ENCODE assay signal across 8 mouse cellular contexts in genomic region chr1:91344921-91345685, GRCm38 (mm10). TPM values are rescaled to one million over a fixed set of nuclear protein-coding genes. Genes with fewer than 3 reads are reported as not detected.
DNase-seq lines count a peak whose midpoint lies in the region; ATAC-seq and TF ChIP-seq lines count a peak whose summit lies in the region.

No protein-coding gene starts in this region.

- no peaks in the 10 kb centered on the region for H3K9me3 ChIP-seq in embryonic facial prominence, embryonic 10.5 days
- no peaks in the 10 kb centered on the region for H3K9me3 ChIP-seq in limb, embryonic 11.5 days (ENCODE audit: control insufficient read depth, low read length)

- no peak for DNase-seq in layer of hippocampus, adult 2 months (ENCODE audit: low spot score in 2 of 2)
- no peak for DNase-seq in layer of hippocampus, adult 11-12 months (ENCODE audit: low spot score)
- DNase-seq in embryonic facial prominence, embryonic 10.5 days (ENCODE audit: low spot score): peak; percentile 54
- DNase-seq in heart, postnatal 4 days: peak; percentile 36
- peak; percentile 54 for DNase-seq in limb, embryonic 11.5 days (ENCODE audit: low spot score)
- DNase-seq in retina, postnatal 1 day: peak; percentile 49
- DNase-seq in layer of hippocampus, adult 9-10 months (ENCODE audit: low spot score): no peak
- no peak for DNase-seq in lung, postnatal 36 days

- no peaks in the 10 kb centered on the region for H3K36me3 ChIP-seq in embryonic facial prominence, embryonic 10.5 days (replicated peaks)
- H3K36me3 ChIP-seq in limb, embryonic 11.5 days (ENCODE audit: control insufficient read depth, insufficient read depth, low read length): no peaks in the 10 kb centered on the region

- WGBS in embryonic facial prominence, embryonic 10.5 days: 4% methylated on average over 68 of the region's 68 CpGs
- WGBS in limb, embryonic 11.5 days: 4% methylated on average over 64 of the region's 68 CpGs

- ATAC-seq in limb, embryonic 11.5 days (ENCODE audit: insufficient number of reproducible peaks, low FRiP score, low TSS enrichment, low read depth): no peak

- H3K4me1 ChIP-seq in embryonic facial prominence, embryonic 10.5 days: peaks cover 22% of the 10 kb centered on the region
- H3K4me1 ChIP-seq in limb, embryonic 11.5 days (ENCODE audit: control insufficient read depth, insufficient read depth, low read length): peaks cover 9% of the 10 kb centered on the region

- no peak for TF ChIP-seq CTCF in layer of hippocampus, adult 2 months (conservative IDR thresholded peaks at IDR 0.05)

- peak overlapping the region; percentile 27 for H3K9ac ChIP-seq in limb, embryonic 11.5 days (ENCODE audit: low read length)

- peak overlapping the region; percentile 51 for H3K4me2 ChIP-seq in limb, embryonic 11.5 days (ENCODE audit: low read depth, severe bottlenecking)

- no peak overlapping the region for H3K27ac ChIP-seq in layer of hippocampus, adult 2 months
- 0 out of 2 replicates have a peak overlapping the region, but pooled peaks have one; percentile 14 for H3K27ac ChIP-seq in embryonic facial prominence, embryonic 10.5 days (replicated peaks)
- no peak overlapping the region for H3K27ac ChIP-seq in limb, embryonic 11.5 days (replicated peaks; ENCODE audit: low read depth, low read length)

- peak overlapping the region; percentile 33 for H3K4me3 ChIP-seq in layer of hippocampus, adult 2 months
- peak overlapping the region; percentile 52 for H3K4me3 ChIP-seq in embryonic facial prominence, embryonic 10.5 days
- H3K4me3 ChIP-seq in limb, embryonic 11.5 days (ENCODE audit: low read depth, low read length): peak overlapping the region; percentile 23

- peaks cover 80% of the 10 kb centered on the region for H3K27me3 ChIP-seq in embryonic facial prominence, embryonic 10.5 days (replicated peaks; ENCODE audit: low read depth, poor library complexity, severe bottlenecking)
- H3K27me3 ChIP-seq in limb, embryonic 11.5 days (ENCODE audit: control insufficient read depth, insufficient read depth, low read length): peaks cover 48% of the 10 kb centered on the region

RNA-seq across cellular contexts. Expression of gene Klhl30, which starts 5.7 kb away (rescaled TPM):
- total RNA-seq in layer of hippocampus, adult 2 months (2021): under 1 TPM in 1 of 2 experiments, not detected in 1; 0.15 TPM
- polyA plus RNA-seq in embryonic facial prominence, embryonic 10.5 days (2016; fragmentation: Nextera tagmentation; extraction: Ambion mirVana): 0.21 and 0.22 TPM in 2 replicates
- total RNA-seq in heart, postnatal 4 days (2021): 10 to 100 TPM; 51.2 to 55.4 TPM
- 0.25 and 0.44 TPM in 2 replicates for polyA plus RNA-seq in limb, embryonic 11.5 days (2014; fragmentation: Nextera tagmentation; extraction: Ambion mirVana)

RNA-seq across cellular contexts. Expression of gene Erfe, which starts 21.1 kb away (rescaled TPM):
- total RNA-seq in layer of hippocampus, adult 2 months (2021): not detected
- polyA plus RNA-seq in embryonic facial prominence, embryonic 10.5 days (2016; fragmentation: Nextera tagmentation; extraction: Ambion mirVana): 1.8 and 2.0 TPM in 2 replicates
- 1 to 10 TPM; 1.1 to 1.4 TPM for total RNA-seq in heart, postnatal 4 days (2021)
- polyA plus RNA-seq in limb, embryonic 11.5 days (2014; fragmentation: Nextera tagmentation; extraction: Ambion mirVana): 1.1 and 1.5 TPM in 2 replicates

RNA-seq across cellular contexts. Expression of gene Espnl, which starts 23.2 kb away (rescaled TPM):
- under 1 TPM; 0.05 to 0.10 TPM for total RNA-seq in layer of hippocampus, adult 2 months (2021)
- 0.05 and 0.09 TPM in 2 replicates for polyA plus RNA-seq in embryonic facial prominence, embryonic 10.5 days (2016; fragmentation: Nextera tagmentation; extraction: Ambion mirVana)
- total RNA-seq in heart, postnatal 4 days (2021): under 1 TPM; 0.14 to 0.18 TPM
- polyA plus RNA-seq in limb, embryonic 11.5 days (2014; fragmentation: Nextera tagmentation; extraction: Ambion mirVana): 0.05 TPM in 1 of 2 replicates, not detected in the other

RNA-seq across cellular contexts. Expression of gene Scly, which starts 47.0 kb away (rescaled TPM):
- 10 to 100 TPM; 21.1 to 21.7 TPM for total RNA-seq in layer of hippocampus, adult 2 months (2021)
- 16.0 and 16.5 TPM in 2 replicates for polyA plus RNA-seq in embryonic facial prominence, embryonic 10.5 days (2016; fragmentation: Nextera tagmentation; extraction: Ambion mirVana)
- total RNA-seq in heart, postnatal 4 days (2021): 10 to 100 TPM; 14.4 to 17.5 TPM
- polyA plus RNA-seq in limb, embryonic 11.5 days (2014; fragmentation: Nextera tagmentation; extraction: Ambion mirVana): 11.5 and 14.1 TPM in 2 replicates

RNA-seq across cellular contexts. Expression of gene Ilkap, which starts 53.5 kb away (rescaled TPM):
- 10 to 100 TPM; 66.6 to 67.9 TPM for total RNA-seq in layer of hippocampus, adult 2 months (2021)
- polyA plus RNA-seq in embryonic facial prominence, embryonic 10.5 days (2016; fragmentation: Nextera tagmentation; extraction: Ambion mirVana): 175 and 177 TPM in 2 replicates
- total RNA-seq in heart, postnatal 4 days (2021): 10 to 100 TPM; 58.2 to 59.1 TPM
- polyA plus RNA-seq in limb, embryonic 11.5 days (2014; fragmentation: Nextera tagmentation; extraction: Ambion mirVana): 178 and 189 TPM in 2 replicates

Comparison
In these comparisons a context has a peak if more than half of its experiments do, and no peak if none do; other contexts are left out.
1. DNase-seq: peak in embryonic facial prominence, embryonic 10.5 days (single experiment), heart, postnatal 4 days (single experiment), limb, embryonic 11.5 days (single experiment) and retina, postnatal 1 day (single experiment); none in layer of hippocampus, adult 2 months (0 of 2), layer of hippocampus, adult 11-12 months (single experiment), layer of hippocampus, adult 9-10 months (single experiment) and lung, postnatal 36 days (single experiment).
2. RNA of gene Klhl30, which starts 5.7 kb away (total RNA-seq): 51.2 to 55.4 TPM in heart, postnatal 4 days; 0.15 TPM in layer of hippocampus, adult 2 months; every median in the first group is over 10 times any median in the second.
3. Peak in every context shown above with its lines, with median percentiles within 50 percentile points of each other: H3K4me3 ChIP-seq.